Mouse (Mus musculus) CD4-positive helper T cell, adult 2 months (primary cell): ENCODE measurements at regions not wholly inside any gene's neighbourhood (a gene's known extent, or its start where the extent isn't known, plus 50 kb on each side); places are given as distances from the start of the nearest gene placed in this dataset.

ENCODE experiments used
- DNase-seq: peaks from one replicate; pipeline ENCODE4 v3.0.0-alpha.2; 2012; ENCODE audit warnings: low read depth, missing footprints, low spot score

DNA sequence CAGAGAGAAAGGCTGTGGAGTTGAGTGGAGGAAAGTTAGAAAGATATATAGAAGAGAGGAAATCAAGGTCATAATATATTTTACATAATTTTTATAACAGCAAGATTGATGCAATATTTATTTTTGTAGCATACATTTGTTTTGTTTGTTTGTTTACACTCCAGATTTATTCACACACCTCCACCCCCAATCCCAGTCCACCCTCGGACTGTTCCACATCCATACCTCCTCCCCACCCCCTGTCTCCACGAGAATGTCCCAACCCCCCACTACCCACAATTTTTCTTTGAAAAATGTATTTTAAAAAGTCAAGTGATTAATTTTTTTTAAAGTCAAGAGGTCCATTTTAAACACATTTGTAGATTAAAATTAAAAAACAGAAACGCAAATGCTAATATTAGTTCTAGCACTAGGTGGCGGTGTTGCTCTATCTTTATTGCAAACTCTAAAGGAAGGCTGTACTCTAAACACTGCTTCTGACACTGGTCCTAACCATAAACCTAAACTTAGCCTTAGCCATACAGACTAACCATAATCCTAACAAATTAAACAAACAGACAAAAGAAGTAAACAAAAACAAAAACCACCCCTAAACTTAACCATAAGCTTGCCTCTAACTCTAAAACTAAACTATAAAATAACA is 67.8 kb downstream of the Olfr1505 start:
- peak; percentile 18 for DNase-seq

DNA sequence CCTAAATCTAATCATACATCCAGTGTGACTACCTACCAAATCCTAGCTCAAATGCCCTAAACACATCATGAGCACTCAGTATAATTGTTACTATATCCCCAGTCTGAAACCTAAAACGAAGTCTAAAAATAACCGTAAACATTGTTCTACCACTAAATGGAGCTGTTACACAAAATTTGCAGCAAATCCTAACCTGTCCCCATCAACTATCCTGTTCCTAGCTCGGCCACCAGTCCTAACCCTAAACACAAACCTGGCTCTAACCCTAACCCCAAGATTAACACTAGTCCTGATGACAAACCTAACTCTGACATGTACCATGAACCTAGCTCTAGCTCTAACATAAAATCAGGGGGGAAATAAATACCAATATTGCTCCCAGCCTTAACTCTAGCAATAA is 69.5 kb downstream of the Olfr1505 start:
- no peak for DNase-seq
